Mouse (Mus musculus) MEL (cell line): ENCODE measurements around the gene Islr2. TPM values are rescaled to one million over a fixed set of nuclear protein-coding genes. Genes with fewer than 3 reads are reported as not detected.

ENCODE experiments used
- DNase-seq: peaks from one replicate; pipeline ENCODE4 v3.0.0; 2011; ENCODE audit warnings: low read depth, low spot score
- H3K27ac ChIP-seq: 2 replicates; pipeline ENCODE4 v1.5.1; 2012; ENCODE audit warnings: low read depth, mild to moderate bottlenecking, control low read depth, low read length, moderate library complexity; ENCODE audit not compliant: control insufficient read depth
- H3K27me3 ChIP-seq, 2 experiments: fragments of 150-350 bp in 1 of 2; sonication (generic) in 1 of 2; 2 replicates each; pipeline ENCODE4 v1.6.1; 2012; ENCODE audit warnings: low read length in 2 of 2, mild to moderate bottlenecking in 2 of 2, improper control_type of control experiment in 1 of 2, moderate library complexity in 1 of 2; ENCODE audit not compliant: insufficient read depth in 2 of 2, control insufficient read depth in 1 of 2
- H3K36me3 ChIP-seq, 2 experiments: 2 replicates each; pipeline ENCODE4 v1.6.1; 2012 to 2014; ENCODE audit warnings: low read length in 2 of 2, improper control_type of control experiment in 1 of 2, inconsistent platforms in 1 of 2, mild to moderate bottlenecking in 1 of 2; ENCODE audit not compliant: insufficient read depth in 2 of 2, control insufficient read depth in 1 of 2
- H3K4me1 ChIP-seq, 2 experiments: fragments of 150-350 bp in 1 of 2; sonication (generic) in 1 of 2; 2 replicates each; pipeline ENCODE4 v1.6.1; 2012; ENCODE audit warnings: low read length in 2 of 2, improper control_type of control experiment in 1 of 2, mild to moderate bottlenecking in 1 of 2; ENCODE audit not compliant: insufficient read depth in 2 of 2, control insufficient read depth in 1 of 2
- H3K4me3 ChIP-seq, 2 experiments: fragments of 150-350 bp in 1 of 2; sonication (generic) in 1 of 2; 2 replicates each; pipeline ENCODE4 v1.5.1; 2012; ENCODE audit warnings: low read depth in 2 of 2, low read length in 2 of 2, mild to moderate bottlenecking in 2 of 2, moderate library complexity in 2 of 2, control low read depth in 1 of 2, improper control_type of control experiment in 1 of 2; ENCODE audit not compliant: control insufficient read depth in 1 of 2, insufficient read depth in 1 of 2
- H3K79me2 ChIP-seq: 2 replicates; pipeline ENCODE4 v1.6.1; 2012; ENCODE audit warnings: mild to moderate bottlenecking, low read length, moderate library complexity; ENCODE audit not compliant: control insufficient read depth, poor library complexity, insufficient read depth
- H3K9ac ChIP-seq: 2 replicates; pipeline ENCODE4 v1.6.1; 2012; ENCODE audit warnings: low read depth, mild to moderate bottlenecking, control low read depth, low read length, moderate library complexity; ENCODE audit not compliant: control insufficient read depth, poor library complexity, severe bottlenecking
- H3K9me3 ChIP-seq: fragments of 150-350 bp; sonication (generic); replicated peaks from 2 replicates; pipeline ENCODE4 v1.6.1; 2012; ENCODE audit warnings: mild to moderate bottlenecking, low read length, improper control_type of control experiment, moderate library complexity; ENCODE audit not compliant: insufficient read depth
- CHD1 ChIP-seq: IDR thresholded peaks from 2 replicates; pipeline ENCODE4 v1.6.1; 2012; ENCODE audit warnings: low read depth, mild to moderate bottlenecking, inconsistent platforms, low read length, improper control_type of control experiment
- E2F4 ChIP-seq: IDR thresholded peaks from 2 replicates; pipeline ENCODE4 v1.6.1; 2011; ENCODE audit warnings: low read depth, low read length, improper control_type of control experiment, borderline replicate concordance
- EP300 ChIP-seq, 2 experiments: IDR thresholded peaks; 2 replicates each; pipeline ENCODE4 v1.6.1; 2011; ENCODE audit warnings: improper control_type of control experiment in 2 of 2, low read length in 2 of 2, low read depth in 1 of 2, mild to moderate bottlenecking in 1 of 2
- ETS1 ChIP-seq: IDR thresholded peaks from 2 replicates; pipeline ENCODE4 v1.6.1; 2012; ENCODE audit warnings: low read depth, mild to moderate bottlenecking, inconsistent platforms, low read length, improper control_type of control experiment, moderate library complexity
- GATA1 ChIP-seq: IDR thresholded peaks from 2 replicates; pipeline ENCODE4 v1.6.1; 2011; ENCODE audit warnings: low read depth, low read length, improper control_type of control experiment
- HCFC1 ChIP-seq: IDR thresholded peaks from 2 replicates; pipeline ENCODE4 v1.6.1; 2012; ENCODE audit warnings: low read depth, mild to moderate bottlenecking, inconsistent platforms, low read length, improper control_type of control experiment, moderate library complexity
- JUND ChIP-seq: IDR thresholded peaks from 2 replicates; pipeline ENCODE4 v1.6.1; 2011; ENCODE audit warnings: low read depth, mild to moderate bottlenecking, improper control_type of control experiment, low read length
- KAT2A ChIP-seq: conservative IDR thresholded peaks from 2 replicates; pipeline ENCODE4 v1.6.1; 2012; ENCODE audit warnings: low read depth, low read length, improper control_type of control experiment, inconsistent platforms
- MAZ ChIP-seq: IDR thresholded peaks from 2 replicates; pipeline ENCODE4 v1.6.1; 2012; ENCODE audit warnings: low read depth, mild to moderate bottlenecking, inconsistent platforms, low read length, improper control_type of control experiment
- MEF2A ChIP-seq: IDR thresholded peaks from 2 replicates; pipeline ENCODE4 v1.6.1; 2014; ENCODE audit warnings: low read depth, mild to moderate bottlenecking, inconsistent platforms, low read length, improper control_type of control experiment; ENCODE audit not compliant: poor library complexity, insufficient replicate concordance, severe bottlenecking; ENCODE audit errors: extremely low read depth
- MXI1 ChIP-seq: IDR thresholded peaks from 2 replicates; pipeline ENCODE4 v1.6.1; 2011; ENCODE audit warnings: mild to moderate bottlenecking, low read depth, low read length, improper control_type of control experiment
- POLR2A ChIP-seq, 2 experiments: IDR thresholded peaks; 2 replicates each; pipeline ENCODE4 v1.6.1; 2011 to 2012; ENCODE audit warnings: low read length in 2 of 2, mild to moderate bottlenecking in 2 of 2, control low read depth in 1 of 2, improper control_type of control experiment in 1 of 2, low read depth in 1 of 2, moderate library complexity in 1 of 2; ENCODE audit not compliant: control insufficient read depth in 1 of 2, insufficient read depth in 1 of 2, poor library complexity in 1 of 2
- POLR2AphosphoS5 ChIP-seq: IDR thresholded peaks from 2 replicates; pipeline ENCODE4 v1.6.1; 2012; ENCODE audit warnings: low read depth, borderline replicate concordance, mild to moderate bottlenecking, inconsistent platforms, low read length, moderate library complexity, mixed read lengths
- SIN3A ChIP-seq: IDR thresholded peaks from 2 replicates; pipeline ENCODE4 v1.6.1; 2012; ENCODE audit warnings: low read length, improper control_type of control experiment, inconsistent platforms
- SMC3 ChIP-seq: IDR thresholded peaks from 2 replicates; pipeline ENCODE4 v1.6.1; 2011; ENCODE audit warnings: low read depth, low read length, improper control_type of control experiment
- TBP ChIP-seq: IDR thresholded peaks from 2 replicates; pipeline ENCODE4 v1.8.0; 2011; ENCODE audit warnings: low read depth, low read length, improper control_type of control experiment
- ZMIZ1 ChIP-seq: IDR thresholded peaks from 2 replicates; pipeline ENCODE4 v1.6.1; 2012; ENCODE audit warnings: low read depth, mild to moderate bottlenecking, inconsistent platforms, low read length, improper control_type of control experiment, moderate library complexity
- polyA plus RNA-seq, 2 experiments: library from polyadenylated mRNA; stranded (reverse) in 1 of 2; unstranded in 1 of 2; fragments of >175 nt in 1 of 2; fragments of >200 nt in 1 of 2; gene quantifications; 2 replicates each; pipeline versions ENCODE4 v1.2.1 to v1.2.4; 2012; ENCODE audit warnings: low replicate concordance in 2 of 2, low read depth in 1 of 2; ENCODE audit not compliant: insufficient read length in 2 of 2, insufficient read depth in 1 of 2, missing spikeins in 1 of 2
- total RNA-seq: library from RNA; depleted of rRNA; stranded (reverse); fragments of 300-350 nt; gene quantifications from 2 replicates; pipeline ENCODE4 v1.2.3, GENCODE M21; 2012

Islr2 gene
- total and polyA plus RNA-seq, 3 experiments = 0.15 to 0.17 TPM; not detected in 1

GRCm38 (mm10) chr9:58159855-58160254, 44.3 kb downstream of the Islr2 start:
- Histone ChIP-seq H3K9me3 (no peaks in the 10 kb centered on the region), H3K27ac (no peak overlapping the region), H3K79me2 (no peaks in the 10 kb centered on the region), H3K4me3 (no peak overlapping the region), H3K9ac (no peak overlapping the region), H3K36me3 (no peaks in the 10 kb centered on the region), H3K4me1 (no peaks in the 10 kb centered on the region), H3K27me3 (peaks cover 0 to 6% of the 10 kb centered on the region in 2 experiments; a peak in 2 of 4 replicates)
- no peak for TF ChIP-seq HCFC1
- TF ChIP-seq MAZ = no peak
- TF ChIP-seq ZMIZ1 = no peak
- TF ChIP-seq MXI1 = no peak
- TF ChIP-seq CHD1 = no peak
- no peak for TF ChIP-seq SMC3
- TF ChIP-seq MEF2A = no peak
- no peak for TF ChIP-seq E2F4
- TF ChIP-seq TBP = no peak
- TF ChIP-seq POLR2AphosphoS5 = no peak
- no peak for TF ChIP-seq POLR2A (IDR thresholded peaks at IDR 0.05; ENCODE audit: control insufficient read depth in 1 of 2, insufficient read depth in 1 of 2, low read depth in 1 of 2, low read length in 2 of 2, poor library complexity in 1 of 2)
- no peak for TF ChIP-seq ETS1
- TF ChIP-seq EP300 (IDR thresholded peaks at IDR 0.05; ENCODE audit: low read depth in 1 of 2, low read length in 2 of 2) = no peak
- no peak for DNase-seq

- Histone ChIP-seq H3K36me3 (no peaks in the 10 kb centered on the region), H3K79me2 (no peaks in the 10 kb centered on the region), H3K9ac (no peak overlapping the region), H3K4me3 (no peak overlapping the region), H3K27ac (no peak overlapping the region), H3K27me3 (peaks cover 0 to 9% of the 10 kb centered on the region in 2 experiments; a peak in 2 of 4 replicates), H3K9me3 (no peaks in the 10 kb centered on the region), H3K4me1 (no peaks in the 10 kb centered on the region)
- no peak for DNase-seq
- TF ChIP-seq GATA1 = no peak
- TF ChIP-seq SMC3 = no peak
- no peak for TF ChIP-seq ETS1
- no peak for TF ChIP-seq SIN3A
- TF ChIP-seq KAT2A = no peak
- no peak for TF ChIP-seq JUND
Measured at GRCm38 (mm10) chr9:58158541-58159311, 45.4 kb downstream of the Islr2 start.
